Mouse (Mus musculus): ENCODE data around the gene Tent5a. TPM values are rescaled to one million over a fixed set of nuclear protein-coding genes. Genes with fewer than 3 reads are reported as not detected.

Tent5a gene
- polyA plus RNA-seq (2015; fragmentation: Illumina TruSeq; extraction: RNeasy Lipid Tissue Mini Kit (QIAGEN cat#74804); ENCODE audit: insufficient read depth, low replicate concordance), result 34.3 TPM

DNA sequence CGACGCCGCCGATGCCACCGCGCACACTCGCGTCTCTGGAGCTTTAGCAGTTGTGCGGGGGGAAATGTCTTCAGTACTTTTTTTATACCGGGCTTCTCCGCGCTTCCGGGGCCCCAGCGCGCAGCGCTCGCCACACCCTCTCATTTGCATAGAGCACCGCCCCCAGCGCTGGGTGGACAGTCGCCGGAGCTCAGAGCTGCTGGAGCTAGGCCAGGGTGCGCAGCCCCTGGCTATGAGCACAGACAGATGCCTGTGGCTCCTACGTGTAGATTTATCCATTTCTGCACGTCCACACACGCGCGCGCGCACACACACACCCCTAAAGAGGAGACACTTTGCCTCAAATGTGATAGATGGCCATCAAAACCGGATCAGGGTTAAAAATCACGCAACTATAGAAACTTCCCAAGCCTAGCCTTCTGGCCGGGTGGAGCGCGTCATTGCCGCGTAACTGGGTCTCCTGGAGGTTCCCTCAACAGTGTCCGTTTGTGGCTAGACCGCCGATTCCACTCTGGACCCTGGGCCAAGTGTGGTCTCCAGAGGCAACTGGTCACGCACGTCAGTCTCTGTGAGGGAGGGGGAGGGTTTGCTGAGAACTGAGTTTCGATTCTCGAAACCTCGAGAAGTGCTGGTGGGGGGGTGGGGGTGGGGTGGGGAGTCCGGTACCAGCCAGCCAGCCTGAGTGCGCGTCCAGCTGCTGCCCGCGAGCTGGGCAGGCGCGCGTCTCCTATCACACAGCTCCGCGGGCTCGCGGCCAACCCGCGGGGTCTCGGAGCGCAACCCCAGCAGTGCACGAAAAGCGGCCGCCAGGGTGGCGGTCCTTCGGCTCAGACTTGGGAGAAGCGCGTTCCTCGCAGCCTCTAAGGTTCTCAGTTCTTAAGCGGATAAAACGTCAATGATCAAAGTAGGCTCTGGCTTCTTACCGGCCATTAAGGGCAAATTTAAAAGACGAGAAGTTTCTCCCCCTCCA is at the start of gene Tent5a:
Tent5a (minus strand) TSS at position 107 of the 970 bp plus-strand sequence.

DNA sequence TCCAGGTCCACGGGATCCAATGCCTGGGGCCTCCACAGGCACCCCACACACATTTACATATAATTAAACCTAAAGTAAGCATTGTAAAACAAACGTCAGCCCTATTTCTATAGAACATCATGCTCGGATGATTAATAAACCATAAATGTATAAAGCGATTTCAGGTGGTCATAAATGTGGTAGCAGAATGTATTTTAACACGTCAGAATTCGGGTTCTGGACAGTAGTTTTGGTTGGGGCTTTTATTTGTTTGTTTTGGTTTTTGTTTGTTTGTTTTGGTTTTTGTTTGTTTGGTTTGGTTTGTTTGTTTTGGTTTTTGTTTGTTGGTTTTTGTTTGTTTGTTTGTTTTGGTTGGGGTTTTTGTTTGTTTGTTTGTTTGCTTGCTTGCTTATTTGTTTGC is 14.7 kb downstream of the Tent5a start, which contains the start of gene Gm11114:
Gm11114 (plus strand) TSS at position 301 of the 400 bp plus-strand sequence.

Other genes starting within 250 kb of the Tent5a start
- not detected for gene Gm11114, start 14.6 kb downstream of the Tent5a start, polyA plus RNA-seq (2015; fragmentation: Illumina TruSeq; extraction: RNeasy Lipid Tissue Mini Kit (QIAGEN cat#74804); ENCODE audit: insufficient read depth, low replicate concordance)